Mouse (Mus musculus): ENCODE measurements around the gene Idnk. TPM values are rescaled to one million over a fixed set of nuclear protein-coding genes. Genes with fewer than 3 reads are reported as not detected.
A peak's percentile ranks its signal among the peaks of the same experiment; 100 is the strongest.

The Idnk gene
- total RNA-seq (2021) = 10 to 100 TPM; 55.1 to 69.8 TPM
- polyA plus RNA-seq (2012; rRNA removed) = 11.0 and 15.3 TPM in 2 replicates
- long read RNA-seq, transcript Idnk-202 (4 exons, 1,462 nt) = major isoform, 33 of 48 reads
- long read RNA-seq, transcript Idnk-201 (5 exons, 764 nt) = minor isoform, 10 of 48 reads
- long read RNA-seq, partial matches to known transcripts = 0 of 48 reads
- long read RNA-seq, other reads (novel, unspliced or antisense) = 3 of 48 reads

- DNase-seq = peak; percentile 95
Observed at GRCm38 (mm10) chr13:58157447-58158098, at the start of gene Idnk. Idnk (plus strand) TSS chr13:58157649.

- no peak for DNase-seq
Observed at GRCm38 (mm10) chr13:58111306-58111705, 46.1 kb upstream of the Idnk start.

- DNase-seq = no peak
Observed at GRCm38 (mm10) chr13:58112191-58112590, 45.3 kb upstream of the Idnk start.

- DNase-seq = no peak
Observed at GRCm38 (mm10) chr13:58112601-58113041, 44.8 kb upstream of the Idnk start.

- peak; percentile 78 for DNase-seq
Observed at GRCm38 (mm10) chr13:58113061-58113900, 44.2 kb upstream of the Idnk start, which contains the start of gene Klhl3. Klhl3 (minus strand) TSS chr13:58113592.

- DNase-seq = peak; percentile 51
Observed at GRCm38 (mm10) chr13:58115227-58115626, 42.2 kb upstream of the Idnk start.

GRCm38 (mm10) chr13:58116801-58117200 is 40.6 kb upstream of the Idnk start:
- no peak for DNase-seq

GRCm38 (mm10) chr13:58117318-58118017 is 40.0 kb upstream of the Idnk start:
- DNase-seq = peak; percentile 62

- no peak for DNase-seq
Observed at GRCm38 (mm10) chr13:58122786-58123297, 34.6 kb upstream of the Idnk start.

- DNase-seq = no peak
Observed at GRCm38 (mm10) chr13:58123381-58123780, 34.1 kb upstream of the Idnk start.

GRCm38 (mm10) chr13:58124278-58124677 is 33.2 kb upstream of the Idnk start:
- DNase-seq = no peak

- DNase-seq = no peak
Observed at GRCm38 (mm10) chr13:58124989-58125388, 32.5 kb upstream of the Idnk start.

- DNase-seq = peak; percentile 43
Observed at GRCm38 (mm10) chr13:58126126-58126525, 31.3 kb upstream of the Idnk start.

GRCm38 (mm10) chr13:58126862-58127765 is 30.3 kb upstream of the Idnk start:
- DNase-seq = no peak

GRCm38 (mm10) chr13:58127766-58128361 is 29.6 kb upstream of the Idnk start:
- no peak for DNase-seq

- peak; percentile 96 for DNase-seq
Observed at GRCm38 (mm10) chr13:58128396-58128767, 29.1 kb upstream of the Idnk start, which contains the start of gene Hnrnpa0. Hnrnpa0 (minus strand) TSS chr13:58128556.

GRCm38 (mm10) chr13:58128768-58129671 is 28.4 kb upstream of the Idnk start:
- peak; percentile 98 for DNase-seq

- DNase-seq = no peak
Observed at GRCm38 (mm10) chr13:58129687-58130246, 27.7 kb upstream of the Idnk start.

GRCm38 (mm10) chr13:58131692-58132091 is 25.8 kb upstream of the Idnk start:
- no peak for DNase-seq

Data from adrenal gland, adult 2 months (tissue).